Mouse (Mus musculus) megakaryocyte progenitor cell, adult 5-6 weeks (primary cell): ENCODE measurements at regions not wholly inside any gene's neighbourhood (a gene's known extent, or its start where the extent isn't known, plus 50 kb on each side); places are given as distances from the start of the nearest gene placed in this dataset.

Experiments
- ATAC-seq: replicated peaks from 2 replicates; pipeline ENCODE4 v1.8.0; 2016; ENCODE audit warnings: mild to moderate bottlenecking, moderate TSS enrichment, inconsistent platforms; ENCODE audit not compliant: poor library complexity

GRCm38 (mm10) chr16:26302045-26302444, 69.6 kb downstream of the Cldn1 start:
- ATAC-seq = peak; percentile 79

- no peak for ATAC-seq
Observed at GRCm38 (mm10) chr16:26291692-26292091, 79.9 kb downstream of the Cldn1 start.

- peak; percentile 85 for ATAC-seq
Observed at GRCm38 (mm10) chr16:26285627-26286026, 86.0 kb downstream of the Cldn1 start.

- ATAC-seq = peak; percentile 90
Observed at GRCm38 (mm10) chr16:26284713-26285112, 86.9 kb downstream of the Cldn1 start.

GRCm38 (mm10) chr16:26282418-26282817, 89.2 kb downstream of the Cldn1 start:
- ATAC-seq = no peak

GRCm38 (mm10) chr16:26281496-26281895, 90.1 kb downstream of the Cldn1 start:
- no peak for ATAC-seq

- peak; percentile 93 for ATAC-seq
Observed at GRCm38 (mm10) chr16:26276789-26277188, 94.9 kb downstream of the Cldn1 start.

GRCm38 (mm10) chr16:26252824-26253223, 118.8 kb downstream of the Cldn1 start:
- ATAC-seq = peak; percentile 61

GRCm38 (mm10) chr16:26251698-26252097, 119.9 kb downstream of the Cldn1 start:
- no peak for ATAC-seq

- no peak for ATAC-seq
Observed at GRCm38 (mm10) chr16:26251027-26251426, 120.6 kb downstream of the Cldn1 start.

- no peak for ATAC-seq
Observed at GRCm38 (mm10) chr16:26248939-26249338, 122.7 kb downstream of the Cldn1 start.

GRCm38 (mm10) chr16:26247926-26248325, 123.7 kb downstream of the Cldn1 start:
- ATAC-seq = peak; percentile 29; the same call in 1 of the 2 replicates

- peak; percentile 72 for ATAC-seq
Observed at GRCm38 (mm10) chr16:26235239-26235638, 129.7 kb upstream of the P3h2 start.

GRCm38 (mm10) chr16:26234113-26234512, 128.5 kb upstream of the P3h2 start:
- peak; percentile 93 for ATAC-seq

GRCm38 (mm10) chr16:26231110-26231509, 125.5 kb upstream of the P3h2 start:
- no peak for ATAC-seq

- ATAC-seq = no peak
Observed at GRCm38 (mm10) chr16:26211418-26211817, 105.8 kb upstream of the P3h2 start.

- ATAC-seq = peak; percentile 42; the same call in 1 of the 2 replicates
Observed at GRCm38 (mm10) chr16:26199125-26199524, 93.5 kb upstream of the P3h2 start.

- no peak for ATAC-seq
Observed at GRCm38 (mm10) chr16:26196345-26196744, 90.8 kb upstream of the P3h2 start.

- no peak for ATAC-seq
Observed at GRCm38 (mm10) chr16:26185288-26186281, 80.0 kb upstream of the P3h2 start.

GRCm38 (mm10) chr16:26184647-26185262, 79.2 kb upstream of the P3h2 start:
- ATAC-seq = no peak

- no peak for ATAC-seq
Observed at GRCm38 (mm10) chr16:26183530-26183929, 77.9 kb upstream of the P3h2 start.

- no peak for ATAC-seq
Observed at GRCm38 (mm10) chr16:26181716-26182115, 76.1 kb upstream of the P3h2 start.
